Mouse (Mus musculus) E14TG2a.4 (cell line): Measurements from ENCODE around the gene Sox5.
A peak's percentile ranks its signal among the peaks of the same experiment; 100 is the strongest.

Source experiments
- CTCF ChIP-seq: conservative IDR thresholded peaks from 2 replicates; pipeline ENCODE4 v1.5.1; 2014; ENCODE audit warnings: low read length
- NANOG ChIP-seq: IDR thresholded peaks from 2 replicates; pipeline ENCODE4 v1.6.1; 2014; ENCODE audit warnings: borderline replicate concordance, low read length, mixed read lengths

DNA sequence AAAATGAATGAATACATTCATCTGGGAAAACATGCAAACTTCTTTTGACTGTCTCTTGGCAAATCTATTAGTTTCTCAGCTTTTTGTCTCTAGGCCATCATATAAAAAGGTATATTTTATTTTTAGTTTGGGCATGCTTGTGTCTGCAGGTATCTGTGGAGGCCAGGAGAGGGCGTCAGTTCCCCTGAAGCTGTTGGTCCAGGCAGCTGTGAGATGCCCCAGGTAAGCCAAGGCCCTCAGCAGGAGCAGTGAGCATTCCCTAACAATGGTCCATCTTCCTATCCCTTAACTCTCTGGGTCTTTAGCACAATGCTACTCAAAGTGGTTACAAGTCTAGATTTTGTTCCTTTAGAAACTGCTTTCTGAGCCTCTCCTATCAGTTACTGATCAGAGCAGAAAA, 338.1 kb downstream of the Sox5 start:
- peak; percentile 34 for TF ChIP-seq CTCF
- no peak for TF ChIP-seq NANOG
